In the genomic region with DNA sequence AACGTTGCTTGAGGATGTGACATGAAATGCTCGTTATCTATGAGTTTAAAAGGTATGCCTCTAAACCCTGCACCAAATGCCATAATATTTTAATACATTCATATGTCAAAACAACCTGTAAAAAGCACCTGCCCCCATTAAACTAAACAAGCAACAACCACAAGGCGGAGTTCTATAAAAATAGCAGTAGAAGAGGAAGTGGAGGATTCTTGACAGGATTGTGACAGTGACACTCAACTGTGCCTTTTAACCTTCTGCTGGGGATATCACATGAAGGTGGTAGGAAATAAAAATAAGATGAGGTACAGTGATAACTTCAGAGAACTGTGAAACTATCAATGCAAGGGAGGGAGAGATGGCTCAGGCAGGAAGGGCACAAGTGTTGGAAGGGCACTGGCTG, we compare ENCODE assay signal across 20 mouse cellular contexts. TPM values are rescaled to one million over a fixed set of nuclear protein-coding genes. Genes with fewer than 3 reads are reported as not detected.
"Had no signal": no experiment of that assay in that cellular context is flagged by ENCODE, and none has a peak within 500 bp of the region (broad histone marks: within the 10 kb centered on the region; RNA-seq: fewer than 3 reads in every experiment).

No protein-coding gene starts in this region.

- H3K36me3 ChIP-seq: limb, embryonic 13.5 days; midbrain, embryonic 15.5 days; neural tube, embryonic 13.5 days had no signal

- H3K4me2 ChIP-seq: limb, embryonic 13.5 days; midbrain, embryonic 11.5 days; midbrain, embryonic 15.5 days; neural tube, embryonic 13.5 days had no signal

- H3K9me3 ChIP-seq: midbrain, embryonic 15.5 days had no signal

- H3K4me3 ChIP-seq: limb, embryonic 13.5 days; megakaryocyte, embryonic 14.5 days; midbrain, embryonic 15.5 days; neural tube, embryonic 13.5 days had no signal

- DNase-seq: kidney, adult 9 months; kidney, postnatal 36 days; layer of hippocampus, adult 9-11 months; layer of hippocampus, postnatal 36 days; lung, adult 2 months; lung, postnatal 36 days; right cerebral cortex, postnatal 14 days; thymus, postnatal 25 days had no signal

- H3K4me1 ChIP-seq: limb, embryonic 13.5 days; megakaryocyte, embryonic 14.5 days; midbrain, embryonic 15.5 days; neural tube, embryonic 13.5 days had no signal

- H3K27ac ChIP-seq: kidney, postnatal 0 days; limb, embryonic 13.5 days; liver, embryonic 14.5 days; midbrain, embryonic 15.5 days; neural tube, embryonic 13.5 days had no signal

- H3K27me3 ChIP-seq: limb, embryonic 13.5 days; megakaryocyte, embryonic 14.5 days; neural tube, embryonic 13.5 days had no signal

- ATAC-seq: lung, postnatal 0 days; midbrain, embryonic 15.5 days had no signal

- H3K9ac ChIP-seq: limb, embryonic 13.5 days; liver, embryonic 14.5 days; midbrain, embryonic 15.5 days; neural tube, embryonic 13.5 days had no signal

RNA-seq across cellular contexts. Expression of gene Dbx2, which starts 58.6 kb away (rescaled TPM):
- total RNA-seq: liver, adult 2 months; monocyte, adult 5-6 weeks had no signal
- polyA plus RNA-seq: liver, adult 2 months; liver, embryonic 14.5 days; lung, adult 2 months; lung, postnatal 0 days; spleen, adult 2 months; stomach, embryonic 16.5 days had no signal
